Mouse (Mus musculus): ENCODE results near the gene Lrrc8e.

GRCm38 (mm10) chr8:4213210-4214005 is 13.2 kb upstream of the Lrrc8e start:
- TF ChIP-seq CTCF (IDR thresholded peaks at IDR 0.05; ENCODE audit: control insufficient read depth, insufficient read depth, insufficient read length) (no peak), MAX (IDR thresholded peaks at IDR 0.05) (no peak), USF1 (IDR thresholded peaks at IDR 0.05; ENCODE audit: low read depth) (no peak), MYOG (IDR thresholded peaks at IDR 0.05; ENCODE audit: control insufficient read depth, extremely low read depth, insufficient read length) (no peak), CEBPB (IDR thresholded peaks at IDR 0.05; ENCODE audit: low read depth) (no peak)

Data from C2C12 (cell line).